Mouse (Mus musculus) natural killer cell, adult 2 months (primary cell): ENCODE measurements around the gene Spc24.
"Not testable (repeated sequence)": the region's sequence is repeated elsewhere in the genome, so short reads cannot be mapped to it uniquely, and the experiment has no call there.

Experiments
- DNase-seq, 2 experiments: peaks; one replicate each; pipeline ENCODE4 v3.0.0; 2022; ENCODE audit warnings: low spot score in 2 of 2

Gene Spc24

DNA sequence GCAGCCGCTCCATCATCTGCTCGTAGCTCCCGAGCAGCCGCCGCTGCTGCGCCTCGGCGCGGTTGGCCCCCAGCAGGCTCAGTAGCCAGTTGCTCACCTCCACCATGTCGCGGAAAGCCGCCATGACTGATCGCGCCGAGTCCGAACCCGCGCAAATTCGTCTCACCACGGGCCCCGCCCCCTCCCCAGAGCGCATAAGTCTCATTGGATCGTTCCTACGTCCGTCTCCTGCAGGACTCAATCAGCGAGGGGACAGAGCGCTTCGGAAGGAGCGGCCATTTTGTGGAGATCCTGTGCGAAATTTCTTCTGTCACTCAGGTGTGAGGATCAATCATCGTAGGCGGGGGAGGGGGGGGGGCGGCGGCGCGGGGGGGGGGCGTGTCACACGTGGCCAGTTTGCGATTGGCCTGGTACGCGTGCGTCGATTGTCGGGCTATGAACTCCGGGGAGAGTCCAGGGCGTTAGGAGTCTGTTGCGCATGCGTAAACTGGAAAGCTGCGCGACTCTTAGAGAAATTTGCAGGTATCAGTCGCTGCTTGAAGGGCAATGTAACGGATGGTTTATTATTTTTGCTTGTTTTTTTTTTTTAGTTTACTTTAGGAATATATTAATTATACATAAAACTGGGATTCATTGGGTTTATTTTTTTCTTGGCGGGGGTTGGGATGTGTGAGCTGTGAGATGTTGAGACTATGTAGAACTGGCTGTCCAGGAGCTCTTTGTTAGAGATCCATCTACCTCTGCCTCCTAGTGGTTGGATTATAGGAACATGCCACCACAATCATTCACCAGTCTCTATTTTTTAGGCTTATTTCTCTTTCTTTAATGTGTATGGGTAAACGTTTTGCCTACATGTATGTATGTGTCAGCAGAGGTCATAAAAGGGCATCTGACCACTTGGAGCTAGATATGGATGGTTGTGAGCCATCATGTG is at the start of gene Spc24:
TSS of gene Spc24 (minus strand) at position 149 of the 934 bp plus-strand sequence.
- DNase-seq: peak; percentile 96 to 97

DNA sequence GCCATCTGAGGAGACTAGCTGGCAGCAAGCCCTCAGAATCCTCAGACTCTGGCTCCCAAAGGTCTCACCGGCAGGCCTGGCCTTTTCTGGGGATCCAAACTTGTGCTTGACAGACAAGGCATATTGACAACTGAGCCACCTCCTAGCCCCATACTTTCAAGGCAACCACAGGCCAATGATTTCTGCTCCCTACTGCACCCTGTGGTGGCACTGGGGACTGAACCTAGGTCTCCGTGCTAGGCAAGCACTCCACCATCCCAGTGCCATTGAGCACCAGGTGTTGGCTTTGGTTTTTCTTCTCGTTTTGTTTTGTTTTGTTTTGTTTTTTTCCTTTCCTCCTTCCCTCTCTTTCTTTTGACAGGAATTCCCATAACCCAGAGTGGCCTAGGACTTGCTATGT is 48.5 kb upstream of the Spc24 start:
- DNase-seq: no peak

DNA sequence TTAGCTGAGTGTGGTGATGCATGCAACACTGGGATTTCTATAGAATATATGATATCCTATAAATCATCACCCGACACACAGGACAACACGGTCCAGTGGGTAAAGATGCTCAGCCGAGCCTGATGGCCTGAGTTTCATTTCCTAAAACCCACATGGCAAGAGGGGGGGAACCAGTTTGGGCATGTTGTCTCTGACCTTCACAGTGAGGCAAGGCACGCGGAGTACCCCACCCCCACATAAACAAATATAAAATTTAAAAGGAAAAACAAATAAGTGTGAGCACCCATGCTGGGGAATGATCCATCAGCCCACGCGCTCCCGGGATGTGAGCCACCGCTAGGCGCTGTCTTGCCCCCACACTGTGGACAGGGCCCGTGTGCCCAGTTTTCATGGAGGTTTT is 46.9 kb upstream of the Spc24 start:
- no peak for DNase-seq

DNA sequence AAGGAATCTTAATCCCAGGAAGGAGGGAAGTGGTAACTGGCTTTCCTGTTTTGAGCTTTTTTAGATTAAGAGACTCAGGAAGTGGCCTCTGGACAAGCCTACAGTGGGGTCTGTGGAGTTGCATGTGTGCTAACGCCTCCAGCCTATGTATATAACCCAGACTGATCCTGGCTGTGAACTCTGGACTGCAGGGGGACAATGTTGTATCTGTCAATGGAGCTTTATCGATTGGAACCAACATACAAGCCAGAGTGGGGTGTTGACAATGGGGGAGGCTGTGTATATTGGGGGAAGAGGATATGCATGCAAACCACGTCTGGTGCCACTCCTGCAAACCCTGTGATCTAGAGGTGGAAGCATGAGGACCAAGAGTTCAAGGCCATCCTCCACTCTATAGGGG is 46.3 kb upstream of the Spc24 start:
- no peak for DNase-seq

DNA sequence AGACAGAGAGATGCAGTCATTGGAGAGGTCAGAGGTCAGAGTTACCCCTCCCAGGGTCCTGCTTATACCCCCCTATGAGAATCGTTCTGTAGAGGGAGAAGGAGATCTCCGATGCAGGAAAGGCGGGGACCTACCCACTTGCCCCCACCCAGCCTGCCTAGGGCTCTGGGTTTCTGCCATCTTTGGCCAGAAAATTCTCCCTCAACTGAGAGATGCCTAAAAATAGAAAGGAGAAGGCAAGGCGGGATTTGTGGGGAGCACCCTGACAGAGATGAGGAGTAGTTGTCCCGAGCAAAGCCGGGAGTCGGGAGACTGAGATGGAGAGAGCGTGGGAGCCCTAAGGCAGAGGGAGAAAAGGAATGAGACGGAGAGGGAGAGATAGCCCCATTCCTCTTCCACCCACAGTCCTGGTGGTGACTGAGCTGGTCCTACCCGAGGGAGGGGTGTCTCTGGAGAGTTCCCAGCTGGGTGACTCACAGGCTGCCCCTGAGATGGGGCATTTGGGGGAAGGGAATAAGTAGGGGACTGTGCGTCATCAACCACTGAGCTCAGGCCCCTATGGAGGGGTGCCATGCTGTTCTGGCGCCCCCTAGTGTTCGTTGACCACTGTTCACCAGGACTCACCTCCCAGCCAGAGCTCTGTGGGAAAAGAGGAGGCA is 44.0 kb upstream of the Spc24 start:
- DNase-seq: peak; percentile 60 to 72

DNA sequence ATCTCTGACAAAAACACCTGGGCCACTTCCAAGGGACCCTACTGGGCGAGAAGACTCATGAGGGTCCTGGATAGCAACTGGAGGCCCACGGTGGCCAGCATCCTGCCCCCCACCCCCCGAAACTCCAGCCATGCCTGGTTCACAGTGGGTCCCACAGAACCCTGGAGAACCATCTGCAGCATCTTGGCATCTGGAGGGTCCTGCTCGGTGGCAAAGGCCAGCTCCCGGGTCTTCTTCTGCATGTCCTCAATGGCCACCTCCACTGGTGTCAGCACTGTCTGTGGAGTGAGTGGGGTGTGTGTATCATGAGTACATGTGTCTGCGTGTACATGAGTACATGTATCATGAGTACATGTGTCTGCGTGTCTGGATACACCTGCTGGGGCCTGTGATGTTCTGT is 41.5 kb upstream of the Spc24 start:
- no peak for DNase-seq

DNA sequence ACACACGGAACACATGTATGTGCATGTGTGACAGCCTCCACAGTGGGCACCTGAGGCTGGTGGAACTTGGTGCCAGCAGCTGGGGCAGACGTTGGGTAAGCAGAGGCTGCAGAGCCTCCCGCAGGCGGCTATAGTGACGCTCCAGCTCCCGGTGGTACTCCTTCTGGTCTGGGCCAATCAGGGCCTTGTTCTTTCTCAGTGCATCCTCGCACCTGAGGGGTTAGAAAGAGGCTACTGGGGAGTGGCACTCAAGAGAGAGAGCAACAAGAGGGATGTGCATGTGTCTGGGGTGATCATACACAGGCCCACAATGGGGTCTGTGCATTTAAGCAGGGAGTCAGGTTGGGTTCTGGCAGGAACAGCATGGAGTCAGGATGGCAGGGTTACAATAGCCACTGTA is 41.0 kb upstream of the Spc24 start:
- DNase-seq: no peak

DNA sequence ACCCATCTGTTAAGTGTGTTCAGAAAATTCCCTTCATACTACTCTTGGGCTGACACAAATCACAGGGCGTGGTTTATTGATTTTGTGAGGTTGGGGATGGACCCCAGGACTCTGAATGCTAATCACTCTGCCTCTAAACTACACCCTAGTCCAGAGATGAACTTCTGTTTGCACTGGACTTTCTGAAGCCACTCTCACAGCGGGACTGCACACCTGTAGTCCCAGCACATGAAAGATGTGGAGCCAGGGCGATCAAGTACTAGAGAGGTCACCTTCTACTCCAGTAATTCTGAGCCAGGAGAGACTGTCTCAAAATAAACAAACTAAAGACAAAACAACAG is 38.9 kb upstream of the Spc24 start:
- no peak for DNase-seq

DNA sequence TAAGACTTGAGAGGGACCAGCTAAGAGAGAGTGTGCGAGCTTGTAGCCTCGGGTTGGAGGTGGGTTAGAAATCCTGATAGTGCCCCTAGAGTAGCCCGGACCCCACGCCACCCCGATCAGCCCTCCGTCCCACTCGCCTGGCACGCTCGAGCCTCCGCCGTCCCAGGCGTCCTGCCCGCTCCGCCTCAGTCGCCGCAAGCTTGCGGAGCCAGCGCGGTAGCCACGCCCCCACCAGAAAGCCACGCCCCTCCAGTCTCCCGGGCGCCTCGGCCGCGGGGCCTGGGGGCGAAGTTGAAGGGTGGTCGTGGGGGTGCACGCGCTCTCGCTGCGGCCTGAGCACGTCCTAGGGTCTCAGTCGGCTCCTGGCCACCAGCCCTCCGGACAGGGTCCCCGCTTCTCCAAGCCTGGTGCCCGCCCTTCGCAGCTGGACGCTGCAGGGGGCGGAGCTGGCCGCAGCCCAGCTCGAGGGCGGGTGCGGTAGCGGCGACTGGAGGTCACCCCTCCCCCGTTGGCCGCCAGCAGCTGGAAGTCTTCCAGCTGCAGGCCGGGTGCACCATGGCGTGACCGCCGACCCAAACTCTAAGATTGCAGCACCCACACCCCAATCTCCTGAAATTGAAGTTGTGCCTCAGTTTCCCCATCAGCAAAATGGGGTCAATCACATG is 38.4 kb upstream of the Spc24 start, which contains the start of gene Kank2:
TSS of gene Kank2 (minus strand) at position 400 of the 665 bp plus-strand sequence.
- DNase-seq: peak; percentile 75 to 76

DNA sequence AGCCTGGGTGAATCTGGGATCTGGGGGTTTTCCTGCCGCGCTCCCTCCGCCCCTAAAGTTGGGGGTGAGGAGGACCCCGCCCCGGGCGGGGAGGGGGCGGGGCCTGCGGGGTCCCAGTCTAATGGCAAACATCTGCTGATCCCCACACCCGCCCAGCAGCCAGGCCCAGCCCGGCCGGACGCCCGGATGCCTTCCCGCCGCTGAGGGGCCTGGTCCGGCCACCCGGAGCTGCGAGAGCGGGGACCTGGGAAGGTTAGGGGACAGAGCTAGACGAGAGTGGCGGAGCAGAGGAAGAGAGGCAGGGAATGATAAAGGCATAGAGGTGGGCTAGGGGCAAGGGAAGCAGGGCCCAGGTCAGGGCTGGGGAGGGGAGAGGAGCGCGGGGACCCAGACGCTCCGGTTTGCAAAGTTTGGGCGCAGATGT is 37.8 kb upstream of the Spc24 start:
- peak in 1 of 2 experiments; percentile 12 for DNase-seq

DNA sequence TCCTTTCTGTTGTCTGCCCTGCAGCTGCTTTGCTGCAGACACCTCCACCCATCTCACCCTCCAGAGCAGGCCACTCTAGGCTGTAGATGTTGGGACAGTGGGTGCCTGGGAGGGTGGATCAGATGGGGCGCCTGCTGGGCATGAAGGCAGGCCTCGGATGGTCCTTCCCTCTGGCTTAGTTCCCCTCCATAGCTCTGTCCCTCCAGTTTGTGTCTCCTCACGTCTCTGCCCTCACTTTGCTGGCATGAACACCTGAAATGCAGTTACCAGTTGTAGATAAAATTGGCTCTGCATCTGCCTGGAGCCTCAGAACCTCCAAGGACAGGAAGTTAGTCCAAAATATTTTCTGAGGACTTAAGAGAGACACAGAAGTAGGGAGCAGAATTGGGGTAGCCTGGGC is 36.8 kb upstream of the Spc24 start:
- no peak for DNase-seq

DNA sequence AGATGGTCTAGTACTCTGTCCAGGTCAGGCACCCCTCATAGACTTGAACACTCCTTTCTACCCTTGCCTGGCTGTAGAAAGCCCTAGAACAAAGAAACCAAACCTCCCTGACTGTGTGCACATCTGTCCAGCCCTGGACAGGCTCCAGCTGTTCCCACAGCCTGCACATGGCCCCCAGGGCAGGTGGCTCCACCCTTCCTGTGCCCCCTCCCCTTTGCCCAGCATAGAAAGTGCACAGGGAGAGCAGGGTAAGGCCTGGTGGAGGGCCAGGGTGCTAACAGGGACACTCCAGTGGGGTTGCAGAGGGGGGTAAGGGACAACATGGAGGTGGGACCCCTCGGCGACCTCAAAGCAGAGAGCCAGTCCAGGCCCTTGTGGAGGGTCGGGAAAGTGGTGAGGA is 36.2 kb upstream of the Spc24 start:
- no peak for DNase-seq

DNA sequence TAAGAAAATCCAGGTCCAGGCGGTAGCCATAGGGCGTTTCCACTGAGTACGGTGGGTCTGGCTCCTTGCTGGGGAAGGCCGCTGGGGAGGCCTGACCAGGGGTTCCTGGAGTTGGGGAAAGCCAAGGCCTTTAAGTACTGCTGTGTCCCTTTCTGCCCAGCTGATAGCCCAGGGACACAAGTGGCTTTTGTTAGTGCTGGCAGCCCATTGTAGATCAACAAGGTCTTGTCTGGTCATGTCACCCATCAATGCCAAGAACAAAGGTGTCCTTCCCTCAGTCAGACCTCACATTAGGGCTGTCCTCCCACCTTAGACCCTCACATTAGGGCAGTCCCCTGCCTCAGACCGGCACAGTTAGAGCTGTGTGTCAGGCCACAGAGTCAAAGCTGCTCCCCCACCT is 35.5 kb upstream of the Spc24 start:
- no peak for DNase-seq

DNA sequence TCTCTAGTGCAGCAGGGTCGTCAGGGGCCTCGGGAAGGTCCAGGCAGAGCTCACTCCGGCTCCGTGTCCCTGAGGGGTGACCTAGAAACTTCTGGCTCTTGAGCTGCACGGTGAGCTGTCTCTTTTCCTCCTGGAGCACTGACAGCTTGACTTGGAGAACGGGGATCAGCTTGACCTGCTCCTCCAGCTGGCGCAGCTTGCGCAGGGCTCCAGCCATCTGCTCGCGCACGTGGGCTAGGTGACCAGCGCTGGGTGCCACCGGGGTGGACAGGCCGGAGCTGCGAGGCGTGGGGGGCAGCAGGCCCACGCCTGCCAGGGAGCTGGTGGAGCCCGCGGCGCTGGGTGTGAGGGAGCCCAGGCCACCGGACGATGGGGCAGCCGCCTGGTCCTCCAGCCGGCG is 34.8 kb upstream of the Spc24 start:
- no peak for DNase-seq

DNA sequence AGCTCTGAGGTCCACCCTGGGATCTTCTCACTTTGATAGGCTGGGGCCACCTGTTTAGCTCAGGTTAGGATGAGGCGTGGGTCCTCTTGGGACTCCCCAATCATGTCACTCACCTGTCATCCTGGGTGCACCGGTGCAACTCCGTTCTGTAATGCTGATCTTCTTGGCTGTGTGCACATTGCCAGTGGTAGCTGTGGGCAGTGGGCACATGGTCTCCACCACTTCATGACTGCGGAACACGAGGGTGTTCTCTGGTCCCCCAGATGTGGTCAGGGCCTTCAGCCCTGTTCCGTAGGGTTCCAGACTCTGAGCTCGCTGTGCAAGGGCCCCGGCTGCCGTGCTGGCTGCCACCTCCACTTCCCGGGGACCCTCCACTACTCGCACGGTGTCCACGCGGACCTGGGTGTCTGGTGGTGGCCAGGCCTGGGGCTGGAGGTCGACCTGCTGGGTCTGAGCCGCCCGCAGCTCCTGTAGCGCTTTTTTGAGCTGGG is 34.3 kb upstream of the Spc24 start:
- DNase-seq: no peak

DNA sequence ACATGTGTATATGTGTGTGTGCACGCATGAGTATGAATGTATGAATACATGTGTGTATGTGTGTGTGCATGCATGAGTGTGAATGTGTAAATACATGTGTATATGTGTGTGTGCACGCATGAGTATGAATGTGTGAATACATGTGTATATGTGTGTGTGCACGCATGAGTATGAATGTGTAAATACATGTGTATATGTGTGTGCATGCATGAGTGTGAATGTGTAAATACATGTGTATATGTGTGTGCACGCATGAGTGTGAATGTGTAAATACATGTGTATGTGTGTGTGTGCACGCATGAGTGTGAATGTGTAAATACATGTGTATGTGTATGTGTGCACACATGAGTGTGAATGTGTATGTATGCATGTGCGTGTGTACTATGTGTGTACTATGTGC is 33.4 kb upstream of the Spc24 start:
- DNase-seq: not testable (repeated sequence)

DNA sequence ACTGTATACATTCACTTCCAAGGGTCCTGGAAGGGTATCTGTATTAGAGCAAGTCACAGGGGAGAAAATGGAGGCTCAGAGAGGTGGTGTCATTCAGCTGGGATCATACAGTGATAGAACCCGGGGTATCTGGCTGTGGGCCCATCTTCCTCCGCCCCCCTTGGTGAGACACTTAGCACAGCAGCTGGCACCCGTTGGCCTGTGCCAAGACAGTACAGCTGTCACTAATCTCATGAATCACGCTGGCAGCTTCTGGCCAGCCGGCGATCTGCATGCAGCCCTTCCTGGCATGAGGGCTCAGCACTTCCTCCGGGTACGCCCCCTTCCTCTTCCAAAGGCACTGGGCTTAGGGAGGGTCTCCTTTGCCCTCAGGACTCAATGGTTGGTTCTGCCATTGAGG is 32.5 kb upstream of the Spc24 start:
- no peak for DNase-seq

DNA sequence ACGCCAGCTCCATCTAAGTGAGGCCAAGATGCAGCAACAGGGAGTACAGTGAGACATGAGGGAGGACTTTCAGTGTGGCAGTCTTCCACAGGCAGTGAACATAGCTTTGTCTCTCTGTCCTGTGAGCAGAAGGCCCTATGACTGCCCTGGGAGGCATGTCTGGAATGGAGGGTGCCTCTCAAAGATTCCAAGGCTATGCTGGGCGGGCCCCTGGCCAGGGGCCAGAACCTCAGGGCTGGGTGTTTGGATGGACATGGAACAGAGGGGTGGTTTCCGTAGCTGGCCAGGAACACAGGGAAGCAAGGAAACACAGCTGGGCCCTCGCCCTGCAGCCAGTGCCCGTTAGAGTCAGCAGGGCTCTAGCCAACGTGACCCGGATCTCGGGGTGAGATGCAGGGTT is 31.8 kb upstream of the Spc24 start:
- DNase-seq: no peak

DNA sequence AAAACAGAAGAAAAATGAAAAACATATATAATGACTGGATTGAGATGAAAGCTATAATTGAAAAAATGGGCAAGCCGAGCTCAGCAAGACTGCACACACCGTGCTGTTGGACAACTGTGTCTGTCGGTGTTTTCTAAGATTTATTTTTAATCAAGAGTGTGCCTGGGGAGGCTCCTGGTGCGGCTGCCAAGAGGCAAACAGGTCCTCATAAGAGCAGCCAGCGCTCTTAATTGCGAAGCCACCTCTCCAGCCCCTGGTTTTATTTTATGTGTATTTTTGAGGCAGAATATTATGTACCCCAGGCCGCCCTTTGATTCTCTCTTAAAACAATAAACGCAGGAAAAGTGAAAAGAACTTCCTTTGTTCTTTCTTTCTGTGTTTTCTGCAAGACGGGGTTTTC is 28.1 kb upstream of the Spc24 start:
- no peak for DNase-seq

DNA sequence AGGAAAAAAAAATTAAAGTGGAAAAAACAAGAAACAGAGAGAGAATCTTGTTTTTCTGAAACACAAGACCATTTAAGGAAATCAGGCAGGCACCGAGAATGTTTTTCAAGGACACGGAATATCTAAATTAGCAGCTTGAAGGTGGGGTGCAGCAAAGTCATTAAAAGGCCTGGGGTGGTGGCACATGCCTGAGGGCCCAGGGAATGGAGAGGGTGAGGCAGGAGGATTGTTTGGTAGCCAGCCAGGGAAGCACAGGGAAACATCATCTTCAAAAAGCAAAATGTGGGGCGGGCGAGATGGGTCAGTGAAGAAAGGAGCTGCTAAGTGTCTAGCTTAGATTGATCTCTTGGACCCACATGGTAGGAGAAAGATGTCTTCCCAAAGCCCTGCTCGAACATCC is 27.6 kb upstream of the Spc24 start:
- no peak for DNase-seq

DNA sequence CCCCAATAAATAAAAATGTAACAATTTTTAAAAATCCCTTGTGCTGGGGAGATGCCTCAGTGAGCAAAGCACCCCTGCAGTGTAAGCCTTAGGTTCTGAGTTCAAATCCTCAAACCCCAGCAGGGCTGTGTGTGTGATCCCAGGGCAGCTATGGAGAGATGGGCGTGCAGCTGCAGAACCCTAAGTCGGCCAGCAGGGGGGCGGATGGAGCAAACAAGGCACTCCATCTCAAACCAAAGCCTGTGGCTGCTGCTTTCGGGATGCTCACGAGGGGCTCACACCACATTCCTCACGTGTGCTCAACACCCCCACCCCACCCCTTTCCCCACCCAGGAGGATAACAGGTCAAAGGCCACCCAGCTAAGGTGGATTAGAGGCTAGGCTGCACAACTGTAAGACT is 26.8 kb upstream of the Spc24 start:
- peak; percentile 35 to 47 for DNase-seq

DNA sequence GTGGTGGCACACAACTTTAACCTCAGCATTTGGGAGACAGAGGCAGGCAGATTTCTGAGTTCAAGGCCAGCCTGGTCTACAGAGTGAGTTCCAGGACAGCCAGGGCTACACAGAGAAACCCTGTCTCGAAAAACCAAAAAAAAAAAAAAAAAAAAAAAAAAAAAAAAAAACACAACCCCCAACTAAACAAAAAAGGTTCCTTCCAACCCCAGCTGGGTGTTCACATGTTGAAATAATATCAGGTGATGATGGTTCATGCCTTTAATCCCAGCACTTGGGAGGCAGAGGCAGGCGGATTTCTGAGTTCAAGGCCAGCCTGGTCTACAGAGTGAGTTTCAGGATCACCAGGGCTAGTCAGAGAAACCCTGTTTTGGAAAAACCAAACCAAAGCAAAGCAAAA is 26.2 kb upstream of the Spc24 start:
- DNase-seq: not testable (repeated sequence)
